Mouse (Mus musculus) liver, embryonic 16.5 days (tissue): ENCODE measurements around the gene Zfp866. TPM values are rescaled to one million over a fixed set of nuclear protein-coding genes. Genes with fewer than 3 reads are reported as not detected.

ENCODE experiments used
- ATAC-seq: fragments of 200-750 bp; cut with Nextera tagmentation; 2 replicates; pipeline ENCODE4 v1.8.0; 2017; ENCODE audit warnings: low read depth, mild to moderate bottlenecking, moderate number of reproducible peaks, moderate library complexity
- H3K27ac ChIP-seq: fragments of 300-500 bp; sonication (generic); 2 replicates; pipeline ENCODE4 v1.5.1; 2014; ENCODE audit warnings: mild to moderate bottlenecking, low read length
- H3K27me3 ChIP-seq: fragments of 300-500 bp; sonication (generic); 2 replicates; pipeline ENCODE4 v1.6.1; 2014; ENCODE audit warnings: low read depth, low read length, mixed read lengths; ENCODE audit not compliant: control insufficient read depth, insufficient read depth
- H3K36me3 ChIP-seq: fragments of 300-500 bp; sonication (generic); 2 replicates; pipeline ENCODE4 v1.6.1; 2014; ENCODE audit warnings: mild to moderate bottlenecking; ENCODE audit not compliant: control insufficient read depth, insufficient read depth
- H3K4me1 ChIP-seq: fragments of 300-500 bp; sonication (generic); 2 replicates; pipeline ENCODE4 v1.6.1; 2014; ENCODE audit warnings: low read depth, low read length, mixed read lengths; ENCODE audit not compliant: control insufficient read depth
- H3K4me2 ChIP-seq: fragments of 300-500 bp; sonication (generic); 2 replicates; pipeline ENCODE4 v1.6.1; 2014; ENCODE audit warnings: low read depth, low read length, mixed read lengths
- H3K4me3 ChIP-seq: fragments of 300-500 bp; sonication (generic); 2 replicates; pipeline ENCODE4 v1.5.1; 2014; ENCODE audit warnings: low read depth, mild to moderate bottlenecking, low read length
- H3K9ac ChIP-seq: fragments of 300-500 bp; sonication (generic); 2 replicates; pipeline ENCODE4 v1.6.1; 2014; ENCODE audit warnings: low read depth, low read length
- H3K9me3 ChIP-seq: fragments of 300-500 bp; sonication (generic); replicated peaks from 2 replicates; pipeline ENCODE4 v1.6.1; 2016; ENCODE audit warnings: low read length; ENCODE audit not compliant: control insufficient read depth
- WGBS: fragments of 180-500 bp; shearing (Covaris S2); extraction: QIAGEN DNeasy Blood & Tissue Kit; methylation state at CpG from one replicate; pipeline ENCODE4 v1.1.7; 2014; ENCODE audit not compliant: insufficient replicate concordance; 5-methylcytosine and 5-hydroxymethylcytosine counted together
- polyA plus RNA-seq: library from polyadenylated mRNA; unstranded; fragments of >200 nt; fragmentation: Nextera tagmentation; extraction: Ambion mirVana; gene quantifications from 2 replicates; pipeline ENCODE4 v1.2.1, GENCODE M21; 2015

Zfp866 gene
- polyA plus RNA-seq, 1 experiment from 2014 or later: 8.6 TPM

DNA sequence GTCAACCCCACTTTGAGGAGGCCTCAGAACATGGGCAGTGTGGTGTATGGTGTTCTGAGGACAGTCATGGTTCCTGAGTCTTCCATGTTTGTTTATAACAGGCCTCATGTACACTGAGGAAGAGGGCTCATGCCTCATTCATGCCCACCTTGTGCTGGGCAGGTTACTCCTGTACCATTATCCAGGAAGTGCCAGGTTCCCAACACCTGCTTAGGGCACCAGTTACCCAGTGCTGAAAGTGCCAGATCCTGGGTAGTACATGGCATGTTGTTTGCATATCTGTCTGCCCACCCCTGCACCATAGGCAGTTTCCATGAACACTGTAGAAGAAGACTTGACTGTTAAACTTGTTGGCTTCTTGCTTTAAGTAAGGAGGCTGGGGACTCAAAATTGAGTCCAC lies 11.2 kb upstream of the Zfp866 start:
- Histone ChIP-seq H3K9ac (no peak overlapping the region), H3K27ac (no peak overlapping the region), H3K4me2 (no peak overlapping the region), H3K36me3 (peaks cover 87% of the 10 kb centered on the region), H3K9me3 (no peaks in the 10 kb centered on the region), H3K27me3 (no peaks in the 10 kb centered on the region), H3K4me3 (no peak overlapping the region), H3K4me1 (no peaks in the 10 kb centered on the region)
- ATAC-seq: no peak

DNA sequence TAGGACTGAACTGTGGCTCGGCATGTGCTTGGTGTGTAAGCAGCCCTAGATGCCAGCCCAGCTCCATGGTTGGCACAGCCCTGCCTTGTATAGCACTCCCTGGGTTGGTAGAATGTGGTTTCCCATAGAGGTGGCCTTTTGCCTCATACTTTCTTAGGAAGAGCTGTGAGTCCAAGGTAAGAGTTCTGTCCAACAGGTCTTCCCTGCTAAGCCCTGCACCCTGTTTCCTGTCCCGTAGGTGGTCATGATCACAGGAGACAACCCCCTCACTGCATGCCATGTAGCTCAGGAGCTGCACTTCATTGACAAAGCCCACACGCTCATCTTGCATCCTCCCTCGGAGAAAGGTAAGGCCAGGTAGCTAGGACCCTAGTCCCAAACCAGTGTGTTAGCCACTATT lies 10.8 kb upstream of the Zfp866 start:
- ATAC-seq: no peak
- Histone ChIP-seq H3K4me2 (no peak overlapping the region), H3K27me3 (no peaks in the 10 kb centered on the region), H3K36me3 (peaks cover 87% of the 10 kb centered on the region), H3K9me3 (no peaks in the 10 kb centered on the region), H3K27ac (no peak overlapping the region), H3K4me3 (no peak overlapping the region), H3K9ac (no peak overlapping the region), H3K4me1 (no peaks in the 10 kb centered on the region)
- WGBS: 84% methylated on average over 4 of the region's 4 CpGs

GRCm38 (mm10) chr8:69799946-69800345 lies 9.0 kb upstream of the Zfp866 start:
- no peaks in the 10 kb centered on the region for H3K27me3 ChIP-seq
- H3K9me3 ChIP-seq: no peaks in the 10 kb centered on the region
- no peak overlapping the region for H3K9ac ChIP-seq
- H3K4me3 ChIP-seq: no peak overlapping the region
- 89% methylated on average over 5 of the region's 5 CpGs for WGBS
- H3K36me3 ChIP-seq: peaks cover 79% of the 10 kb centered on the region
- no peaks in the 10 kb centered on the region for H3K4me1 ChIP-seq
- no peak for ATAC-seq
- no peak overlapping the region for H3K27ac ChIP-seq
- no peak overlapping the region for H3K4me2 ChIP-seq

- no peak for ATAC-seq
- H3K4me3 ChIP-seq: no peak overlapping the region
- H3K36me3 ChIP-seq: peaks cover 81% of the 10 kb centered on the region
- H3K9ac ChIP-seq: no peak overlapping the region
- WGBS: 78% methylated on average over 8 of the region's 8 CpGs
- H3K4me1 ChIP-seq: no peaks in the 10 kb centered on the region
- H3K4me2 ChIP-seq: no peak overlapping the region
- H3K9me3 ChIP-seq: no peaks in the 10 kb centered on the region
- no peaks in the 10 kb centered on the region for H3K27me3 ChIP-seq
- H3K27ac ChIP-seq: no peak overlapping the region
These were observed 8.3 kb upstream of the Zfp866 start for GRCm38 (mm10) chr8:69799261-69799660.

- Histone ChIP-seq H3K4me3 (no peak overlapping the region), H3K27me3 (no peaks in the 10 kb centered on the region), H3K9ac (no peak overlapping the region), H3K4me2 (no peak overlapping the region), H3K9me3 (no peaks in the 10 kb centered on the region), H3K4me1 (peaks cover 2% of the 10 kb centered on the region), H3K27ac (no peak overlapping the region), H3K36me3 (peaks cover 74% of the 10 kb centered on the region)
- no peak for ATAC-seq
- WGBS: 89% methylated on average over 10 of the region's 10 CpGs
These were observed 6.7 kb upstream of the Zfp866 start for GRCm38 (mm10) chr8:69797661-69798060.

DNA sequence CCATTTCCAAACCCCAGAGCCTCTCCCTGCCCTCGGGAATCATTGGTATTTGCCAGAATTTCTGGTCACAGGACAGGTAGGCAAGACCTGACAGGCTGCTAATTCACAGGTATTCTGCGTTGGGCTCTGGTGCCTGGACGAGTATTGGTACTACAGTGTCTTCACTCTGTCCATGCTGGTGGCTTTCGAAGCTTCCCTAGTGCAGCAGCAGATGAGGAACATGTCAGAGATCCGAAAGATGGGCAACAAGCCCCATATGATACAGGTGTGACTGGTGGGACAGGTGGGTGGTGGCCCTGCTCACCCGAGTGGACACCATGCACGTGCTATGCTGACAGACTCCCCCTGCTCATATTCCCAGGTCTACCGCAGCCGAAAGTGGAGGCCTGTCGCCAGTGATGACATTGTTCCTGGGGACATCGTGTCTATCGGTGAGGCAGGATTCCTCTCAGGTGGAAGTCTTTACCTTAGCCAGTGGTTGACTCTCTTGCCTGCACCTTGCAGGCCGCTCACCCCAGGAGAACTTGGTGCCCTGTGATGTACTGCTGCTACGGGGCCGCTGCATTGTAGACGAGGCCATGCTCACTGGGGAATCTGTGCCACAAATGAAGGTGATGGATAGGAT lies 5.9 kb upstream of the Zfp866 start:
- Histone ChIP-seq H3K27me3 (no peaks in the 10 kb centered on the region), H3K4me2 (no peak overlapping the region), H3K4me1 (peaks cover 10% of the 10 kb centered on the region), H3K9ac (no peak overlapping the region), H3K4me3 (no peak overlapping the region), H3K36me3 (peaks cover 66% of the 10 kb centered on the region), H3K9me3 (no peaks in the 10 kb centered on the region), H3K27ac (no peak overlapping the region)
- WGBS: 89% methylated on average over 16 of the region's 16 CpGs
- no peak for ATAC-seq

DNA sequence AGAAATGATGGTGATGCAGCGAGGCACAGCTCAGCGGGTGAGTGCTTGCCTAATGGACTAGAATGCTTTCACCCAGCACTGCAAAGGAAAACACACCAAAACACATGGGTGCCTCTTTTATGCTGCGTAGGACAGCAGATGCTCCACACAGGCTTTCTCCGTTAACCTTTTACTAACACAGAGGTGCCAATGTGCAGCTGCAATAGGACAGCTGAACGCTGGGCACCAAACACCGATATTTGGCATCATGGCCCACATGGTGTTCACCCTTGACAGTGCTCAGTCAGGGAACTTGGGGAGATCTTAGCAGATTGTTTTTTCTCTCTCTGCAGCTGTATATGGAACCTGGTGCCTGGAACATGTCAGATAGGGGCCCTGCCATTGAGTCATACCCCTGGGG lies 3.9 kb upstream of the Zfp866 start:
- no peak for ATAC-seq
- Histone ChIP-seq H3K4me1 (peaks cover 15% of the 10 kb centered on the region), H3K9ac (no peak overlapping the region), H3K4me2 (no peak overlapping the region), H3K36me3 (peaks cover 51% of the 10 kb centered on the region), H3K4me3 (no peak overlapping the region), H3K9me3 (no peaks in the 10 kb centered on the region), H3K27me3 (no peaks in the 10 kb centered on the region), H3K27ac (no peak overlapping the region)
- WGBS: 86% methylated on average over 6 of the region's 6 CpGs

- peaks cover 43% of the 10 kb centered on the region for H3K36me3 ChIP-seq
- WGBS: 78% methylated on average over 3 of the region's 3 CpGs
- no peak overlapping the region for H3K9ac ChIP-seq
These were observed 3.1 kb upstream of the Zfp866 start for GRCm38 (mm10) chr8:69794096-69794495.

DNA sequence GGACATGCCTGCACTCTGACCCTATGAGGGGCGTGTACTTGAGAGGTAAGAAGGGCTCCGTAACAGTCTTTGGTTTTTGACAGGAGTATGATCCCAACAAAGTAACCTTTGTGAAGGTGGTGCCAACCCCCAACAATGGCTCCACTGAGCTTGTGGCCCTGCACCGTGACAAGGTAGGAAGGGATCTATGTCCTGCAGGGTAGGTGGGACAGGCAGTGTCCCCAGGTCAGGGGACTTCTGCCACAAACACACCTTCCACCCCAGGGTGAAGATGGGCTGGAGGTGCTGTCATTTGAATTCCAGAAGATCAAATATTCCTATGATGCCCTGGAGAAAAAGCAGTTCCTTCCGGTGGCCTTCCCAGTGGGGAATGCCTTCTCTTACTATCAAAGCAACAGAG lies 2.7 kb upstream of the Zfp866 start:
- ATAC-seq: no peak
- Histone ChIP-seq H3K27me3 (no peaks in the 10 kb centered on the region), H3K4me2 (no peak overlapping the region), H3K9me3 (no peaks in the 10 kb centered on the region), H3K27ac (no peak overlapping the region), H3K36me3 (peaks cover 40% of the 10 kb centered on the region), H3K4me3 (no peak overlapping the region), H3K4me1 (peaks cover 23% of the 10 kb centered on the region), H3K9ac (no peak overlapping the region)
- WGBS: 92% methylated on average over 4 of the region's 4 CpGs

More at GRCm38 (mm10) chr8:69794096-69794495, 3.1 kb upstream of the Zfp866 start:
- Histone ChIP-seq H3K4me1 (peaks cover 22% of the 10 kb centered on the region), H3K27ac (no peak overlapping the region), H3K27me3 (no peaks in the 10 kb centered on the region), H3K4me2 (no peak overlapping the region), H3K9me3 (no peaks in the 10 kb centered on the region), H3K4me3 (no peak overlapping the region)
- ATAC-seq: no peak
